Mouse (Mus musculus) heart, adult 8-10 months (tissue): ENCODE results near the gene Rab40b. TPM values are rescaled to one million over a fixed set of nuclear protein-coding genes. Genes with fewer than 3 reads are reported as not detected.
A peak's percentile ranks its signal among the peaks of the same experiment; 100 is the strongest.
"Not testable (repeated sequence)": the region's sequence is repeated elsewhere in the genome, so short reads cannot be mapped to it uniquely, and the experiment has no call there.

Experiments
- DNase-seq: peaks from one replicate; pipeline ENCODE4 v3.0.0; 2022; ENCODE audit warnings: low spot score
- microRNA-seq: library from miRNA; unstranded; fragments of <30 nt; microRNA quantifications from one replicate; pipeline ENCODE4 v1.2.0, GENCODE M21; 2022
- total RNA-seq, 4 experiments: library from RNA; stranded (reverse); gene quantifications; 2 replicates each; pipeline ENCODE4 v1.2.4; 2022

Rab40b gene
- total RNA-seq, 4 experiments from 2014 or later: 1.0 to 3.4 (median 2.2) TPM

DNA sequence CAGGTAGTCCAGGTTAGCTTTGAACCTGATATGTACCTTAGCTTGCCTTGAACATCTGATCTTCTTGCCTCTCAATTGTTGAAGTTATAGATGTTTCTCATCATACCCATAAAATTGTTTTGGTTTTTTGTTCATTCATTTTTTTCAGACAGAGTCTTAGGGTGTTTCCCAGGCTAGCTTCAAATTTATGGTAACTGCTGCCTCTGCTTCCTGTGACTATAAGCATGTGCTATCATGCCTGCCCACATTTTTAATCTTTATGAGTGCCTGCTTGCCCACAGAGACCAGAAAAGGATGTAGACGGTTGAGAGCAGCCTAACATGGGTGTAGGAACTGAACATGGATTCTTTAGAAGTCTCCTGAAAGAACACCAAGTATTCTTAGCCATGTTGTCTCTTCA is 19.3 kb downstream of the Rab40b start:
- DNase-seq: no peak

DNA sequence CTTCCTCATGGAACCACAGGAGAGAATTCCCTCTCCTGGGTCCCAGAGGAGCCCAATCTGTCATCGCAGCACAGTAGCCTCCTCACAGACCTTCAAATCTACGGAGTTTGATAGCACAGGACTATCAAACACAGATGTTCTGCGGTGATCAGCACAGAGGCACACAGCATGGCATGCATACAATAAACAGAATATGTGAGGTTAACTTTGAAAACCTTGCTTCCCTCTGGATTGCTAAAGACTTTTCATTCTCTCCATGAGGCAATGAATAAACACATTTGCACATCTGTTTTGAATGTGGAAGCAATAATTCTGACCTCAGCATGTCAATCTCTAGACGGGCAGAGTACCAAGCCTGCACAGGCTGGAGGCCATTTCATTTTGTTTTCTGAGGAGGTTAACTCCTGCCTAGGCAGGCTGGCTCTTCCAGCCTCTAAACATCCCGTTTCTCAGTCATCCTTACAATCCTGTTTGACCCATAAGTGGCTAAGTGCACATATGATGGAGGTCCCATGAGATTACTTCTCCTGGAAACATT is 20.8 kb downstream of the Rab40b start:
- no peak for DNase-seq

- DNase-seq: no peak
Measured at GRCm38 (mm10) chr11:121362212-121362611, 25.8 kb downstream of the Rab40b start.

DNA sequence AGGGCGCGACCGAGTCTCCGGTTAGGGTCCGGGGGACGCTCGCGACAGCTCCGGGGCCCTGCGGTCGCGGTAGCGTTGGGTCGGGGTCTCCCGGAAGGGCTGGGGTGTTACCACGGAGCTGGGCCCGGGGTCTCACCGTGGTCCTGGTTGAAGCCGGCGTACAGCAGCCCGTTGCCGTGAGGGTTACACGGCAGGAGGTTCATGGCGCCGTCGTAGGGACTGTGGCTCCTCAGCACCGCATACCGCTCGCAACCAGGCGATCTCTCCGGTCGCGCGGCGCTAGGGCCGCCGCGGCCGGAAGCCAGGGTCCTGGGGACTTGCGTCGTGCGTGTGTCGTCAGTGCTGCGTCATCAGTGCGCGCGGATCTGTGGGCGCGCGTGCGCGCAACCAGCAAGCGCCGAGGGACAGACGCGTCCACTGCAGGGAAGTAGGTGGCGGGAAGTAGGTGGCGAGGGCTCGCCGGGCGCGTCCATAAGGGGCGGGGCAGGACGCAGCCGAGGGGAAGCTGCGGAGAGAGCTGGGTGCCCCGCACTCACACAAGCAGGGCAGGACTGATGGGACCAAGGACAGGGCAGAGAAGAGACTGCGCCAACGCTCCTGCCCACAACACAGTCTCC is 33.9 kb downstream of the Rab40b start, which contains the start of gene Wdr45b:
Gene Wdr45b, minus strand, starts transcription at position 355 of the 617 bp plus-strand sequence.
- peak; percentile 97 for DNase-seq

DNA sequence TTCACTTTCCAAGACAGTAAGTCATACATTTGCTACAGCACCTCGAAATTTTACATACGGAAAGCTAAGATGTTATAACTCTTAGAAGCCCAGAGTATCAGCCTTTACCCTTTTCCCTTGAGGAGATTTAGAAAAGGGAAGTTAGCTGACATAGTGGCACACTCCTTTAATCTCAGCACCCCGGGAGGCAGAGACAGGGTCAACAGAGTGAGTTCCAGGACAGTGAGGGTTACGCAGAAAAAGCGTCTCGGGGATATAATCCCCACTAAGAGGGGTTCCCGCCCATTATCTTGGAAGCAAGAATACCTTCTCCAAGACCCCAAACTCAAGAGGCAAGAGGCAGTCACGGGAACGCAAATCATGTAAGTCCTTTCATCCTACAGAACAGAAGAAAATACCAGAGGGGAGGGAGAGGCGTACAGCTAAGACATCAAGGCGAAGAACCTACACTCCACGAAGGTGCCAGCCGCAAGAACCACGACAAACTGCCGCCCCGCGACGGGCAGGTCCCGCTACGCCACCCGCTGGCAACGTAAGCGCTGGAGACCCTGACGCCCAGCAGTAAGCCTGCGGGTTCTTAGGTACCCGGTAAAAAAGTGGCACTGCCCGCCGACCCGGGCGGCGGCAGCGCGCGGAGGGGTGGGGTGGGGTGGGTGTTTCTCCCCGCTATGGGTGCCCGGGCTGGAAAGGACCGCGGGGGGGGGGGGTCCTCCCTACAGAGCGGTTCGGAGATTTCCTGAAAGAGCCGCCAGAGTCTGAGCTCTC is 34.5 kb downstream of the Rab40b start:
- DNase-seq: no peak

DNA sequence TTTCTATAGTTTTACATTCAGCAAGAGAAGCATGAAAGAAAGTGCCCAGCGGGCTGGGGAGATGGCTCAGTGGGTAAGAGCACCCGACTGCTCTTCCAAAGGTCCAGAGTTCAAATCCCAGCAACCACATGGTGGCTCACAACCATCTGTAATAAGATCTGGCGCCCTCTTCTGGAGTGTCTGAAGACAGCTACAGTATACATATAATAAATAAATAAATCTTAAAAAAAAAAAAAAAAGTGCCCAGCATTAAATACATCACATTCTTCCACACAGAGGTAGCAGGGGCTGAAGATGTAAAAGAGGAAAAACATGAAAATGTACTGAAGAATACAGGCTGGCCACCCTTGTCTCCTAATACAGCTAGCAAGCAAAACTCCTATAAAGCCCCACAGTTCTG is 39.3 kb downstream of the Rab40b start:
- DNase-seq: not testable (repeated sequence)

- DNase-seq: no peak
Measured at GRCm38 (mm10) chr11:121348166-121348565, 39.9 kb downstream of the Rab40b start.

GRCm38 (mm10) chr11:121347036-121347435 is 41.0 kb downstream of the Rab40b start:
- DNase-seq: peak; percentile 57

- DNase-seq: not testable (repeated sequence)
Measured at GRCm38 (mm10) chr11:121342423-121342822, 45.6 kb downstream of the Rab40b start.

DNA sequence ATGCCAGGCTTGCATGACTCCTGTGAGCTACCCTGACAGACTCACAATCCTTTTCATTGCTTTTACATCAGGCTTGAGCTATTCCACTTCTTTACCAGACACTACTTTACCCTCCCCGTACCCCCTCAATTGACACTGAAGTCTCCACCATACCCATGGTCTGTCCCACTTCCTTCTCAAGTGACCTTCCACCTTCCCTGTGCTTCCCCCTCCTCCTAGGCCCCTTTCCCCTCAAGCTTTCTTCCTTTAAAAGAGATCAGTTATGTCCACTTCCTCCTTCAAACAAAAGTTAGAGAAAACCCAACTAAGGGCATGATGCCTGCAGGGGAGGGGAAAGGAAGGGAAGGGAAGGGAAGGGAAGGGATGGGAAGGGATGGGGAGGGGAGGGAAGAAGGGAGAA is 47.8 kb downstream of the Rab40b start:
- no peak for DNase-seq

GRCm38 (mm10) chr11:121339647-121340046 is 48.4 kb downstream of the Rab40b start:
- DNase-seq: no peak

DNA sequence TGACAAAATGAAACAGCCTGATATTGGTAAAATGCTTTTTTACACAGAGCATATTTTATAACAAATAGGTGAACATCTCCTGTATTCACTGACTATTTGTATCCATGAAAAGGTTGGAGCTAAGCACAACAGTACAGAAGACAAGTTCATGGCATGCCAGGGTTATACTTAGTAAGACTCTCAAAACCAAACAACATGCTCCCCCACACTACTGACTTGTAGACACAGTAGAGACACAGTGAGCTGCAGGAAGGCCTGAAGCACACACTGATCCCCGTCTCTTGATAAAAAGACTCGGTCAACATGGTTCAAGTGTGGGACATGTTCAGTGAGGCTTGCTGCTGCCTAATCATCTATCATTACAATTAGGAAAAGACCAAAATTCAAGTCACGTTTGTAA is 56.4 kb downstream of the Rab40b start:
- DNase-seq: no peak

DNA sequence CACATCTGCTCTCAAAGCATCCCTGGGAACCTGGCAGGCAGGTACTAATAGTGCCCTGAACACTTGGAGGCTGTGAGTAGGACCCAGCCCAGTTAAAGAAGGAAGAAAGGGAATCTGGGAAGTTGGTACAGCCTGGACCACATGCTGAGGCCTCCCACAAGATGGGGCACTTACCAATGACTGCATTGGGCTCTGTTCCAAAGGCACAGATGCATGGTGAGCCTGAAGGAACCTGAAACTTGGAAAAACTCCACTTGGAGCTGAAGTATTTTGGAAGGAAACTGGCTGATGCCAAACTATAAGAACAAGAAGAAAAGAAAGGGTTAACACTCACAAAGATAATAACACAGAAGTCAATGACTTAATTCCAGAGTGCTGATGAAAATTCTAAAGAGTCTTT is 59.4 kb downstream of the Rab40b start:
- no peak for DNase-seq

GRCm38 (mm10) chr11:121328206-121328605 is 59.8 kb downstream of the Rab40b start:
- DNase-seq: no peak

GRCm38 (mm10) chr11:121326681-121327080 is 61.4 kb downstream of the Rab40b start:
- no peak for DNase-seq

- no peak for DNase-seq
Measured at GRCm38 (mm10) chr11:121326034-121326433, 62.0 kb downstream of the Rab40b start.

GRCm38 (mm10) chr11:121307712-121308111 is 80.3 kb downstream of the Rab40b start:
- not testable (repeated sequence) for DNase-seq

DNA sequence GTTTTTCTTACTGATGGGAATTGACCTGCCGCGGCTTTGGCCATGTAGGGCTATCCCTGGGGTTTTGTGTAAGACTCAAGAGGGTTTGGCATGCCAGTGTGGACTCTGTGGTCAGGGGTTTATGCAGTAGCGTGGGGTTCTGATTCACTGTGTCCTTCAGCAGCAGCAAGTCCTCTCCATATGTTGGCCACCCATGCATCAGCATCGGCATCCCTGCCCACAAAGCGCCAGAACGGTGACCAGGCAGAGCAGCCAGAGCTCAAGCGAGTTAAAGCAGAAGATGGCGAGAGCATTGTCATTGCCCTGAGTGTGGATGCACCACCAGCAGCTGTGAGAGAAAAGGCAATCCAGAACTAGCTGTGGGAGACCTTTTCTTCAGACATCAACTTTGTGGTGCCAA is 81.4 kb downstream of the Rab40b start:
- no peak for DNase-seq

Small RNA genes lying within 50 kb of the gene (microRNA-seq; reads per million reads assigned to microRNA genes)
- not detected for gene Mir7236

Other genes with a start within 250 kb of the Rab40b start
- not detected for gene Tex19.1, start 242.1 kb downstream of the Rab40b start, total RNA-seq
- under 1 TPM; 0.35 to 0.83 (median 0.55) TPM for gene Uts2r, start 228.0 kb downstream of the Rab40b start, total RNA-seq
- gene Hexdc, start 183.8 kb downstream of the Rab40b start, total RNA-seq: 10 to 100 TPM in 1 of 4 experiments, 1 to 10 TPM in 3; 8.3 to 10.3 (median 8.8) TPM
- 10 to 100 TPM; 14.6 to 18.5 (median 16.0) TPM for gene Ogfod3, start 183.5 kb downstream of the Rab40b start, total RNA-seq
- 1 to 10 TPM; 6.7 to 8.1 (median 7.4) TPM for gene Cybc1, start 158.9 kb downstream of the Rab40b start, total RNA-seq
- 100 to 1,000 TPM in 1 of 4 experiments, 10 to 100 TPM in 3; 81.7 to 123 (median 97.8) TPM for gene Narf, start 151.0 kb downstream of the Rab40b start, total RNA-seq
- gene Foxk2, start 128.3 kb downstream of the Rab40b start, total RNA-seq: 10 to 100 TPM; 16.2 to 23.1 (median 18.9) TPM
- gene Wdr45b, start 33.8 kb downstream of the Rab40b start, total RNA-seq: 10 to 100 TPM; 32.1 to 35.4 (median 32.7) TPM
- gene Fn3krp, start 33.1 kb upstream of the Rab40b start, total RNA-seq: 1 to 10 TPM; 4.8 to 6.5 (median 5.4) TPM
- 10 to 100 TPM; 26.4 to 33.5 (median 30.8) TPM for gene Fn3k, start 46.7 kb upstream of the Rab40b start, total RNA-seq
- gene Tbcd, start 63.7 kb upstream of the Rab40b start, total RNA-seq: 10 to 100 TPM; 11.7 to 13.9 (median 12.5) TPM
- under 1 TPM; 0.24 to 0.35 (median 0.25) TPM for gene Zfp750, start 131.1 kb upstream of the Rab40b start, total RNA-seq